7 mouse cellular contexts compared by ENCODE assay signal in genomic region chrX:48452931-48453673, GRCm38 (mm10). TPM values are rescaled to one million over a fixed set of nuclear protein-coding genes. Genes with fewer than 3 reads are reported as not detected.
DNase-seq lines count a peak whose midpoint lies in the region; ATAC-seq and TF ChIP-seq lines count a peak whose summit lies in the region.

No protein-coding gene starts in this region.

- no peak for TF ChIP-seq POLR2A in CH12.LX (IDR thresholded peaks at IDR 0.05; ENCODE audit: low read depth, low read length)

- no peak for DNase-seq in CH12.LX (ENCODE audit: extremely low read depth)
- peak; percentile 23 for DNase-seq in Muller cell, postnatal 12 days (ENCODE audit: inconsistent ontology term)
- peak; percentile 43 for DNase-seq in stomach, postnatal 0 days (ENCODE audit: low spot score)
- DNase-seq in right cerebral cortex, adult 18-20 months, result no peak

- dilution Hi-C loops in CH12.LX (cut with MboI; ENCODE audit: extremely low pct_ligation_motif_present, extremely low pct_unique_long_range_greater_than_20kb, low sequenced_read_pairs), result no loop called here

- H3K27me3 ChIP-seq in CH12.LX (replicated peaks), result no peaks in the 10 kb centered on the region
- H3K27me3 ChIP-seq in forebrain, embryonic 15.5 days, result peaks cover 9% of the 10 kb centered on the region; the same call in 1 of the 2 replicates
- H3K27me3 ChIP-seq in kidney, embryonic 16.5 days (ENCODE audit: insufficient read depth, low read length), result no peaks in the 10 kb centered on the region
- H3K27me3 ChIP-seq in stomach, postnatal 0 days (ENCODE audit: control insufficient read depth, insufficient read depth, low read length), result no peaks in the 10 kb centered on the region

- H3K4me2 ChIP-seq in CH12.LX (ENCODE audit: insufficient read depth, low read depth, poor library complexity, severe bottlenecking), result 0 out of 2 replicates have a peak overlapping the region, but pooled peaks have one; percentile 68
- H3K4me2 ChIP-seq in forebrain, embryonic 15.5 days (replicated peaks), result peak overlapping the region; percentile 45
- peak overlapping the region; percentile 51 for H3K4me2 ChIP-seq in kidney, embryonic 16.5 days (replicated peaks; ENCODE audit: low read depth, low read length)
- H3K4me2 ChIP-seq in stomach, postnatal 0 days (replicated peaks; ENCODE audit: low read depth), result peak overlapping the region; percentile 55

- no peak for TF ChIP-seq CTCF in CH12.LX (conservative IDR thresholded peaks at IDR 0.05 in 1 of 2, IDR thresholded peaks at IDR 0.05 in 1 of 2; ENCODE audit: low read depth in 2 of 2, low read length in 2 of 2)
- no peak for TF ChIP-seq CTCF in stomach, postnatal 0 days (IDR thresholded peaks at IDR 0.05; ENCODE audit: low read depth)

- H3K9me3 ChIP-seq in CH12.LX (replicated peaks; ENCODE audit: low read length), result no peaks in the 10 kb centered on the region
- H3K9me3 ChIP-seq in forebrain, embryonic 15.5 days, result no peaks in the 10 kb centered on the region
- H3K9me3 ChIP-seq in kidney, embryonic 16.5 days (ENCODE audit: low read length), result no peaks in the 10 kb centered on the region
- H3K9me3 ChIP-seq in stomach, postnatal 0 days (ENCODE audit: control insufficient read depth, low read length), result no peaks in the 10 kb centered on the region

- H3K4me1 ChIP-seq in CH12.LX (ENCODE audit: control insufficient read depth in 1 of 2, insufficient read depth in 2 of 2), result peaks cover 16 to 37% of the 10 kb centered on the region in 2 experiments
- H3K4me1 ChIP-seq in forebrain, embryonic 15.5 days, result peaks cover 3% of the 10 kb centered on the region; the same call in 1 of the 2 replicates
- peaks cover 6% of the 10 kb centered on the region; the same call in 1 of the 2 replicates for H3K4me1 ChIP-seq in kidney, embryonic 16.5 days (ENCODE audit: insufficient read depth, low read length)
- no peaks in the 10 kb centered on the region for H3K4me1 ChIP-seq in stomach, postnatal 0 days (replicated peaks; ENCODE audit: control insufficient read depth, insufficient read depth)

- ATAC-seq in forebrain, embryonic 15.5 days (replicated peaks), result 0 out of 2 replicates have a peak, but pooled peaks have one; percentile 3
- ATAC-seq in kidney, embryonic 16.5 days (ENCODE audit: low FRiP score, low TSS enrichment), result peak; percentile 40
- peak; percentile 10 for ATAC-seq in stomach, postnatal 0 days (ENCODE audit: low FRiP score, low TSS enrichment)

- H3K4me3 ChIP-seq in CH12.LX (replicated peaks in 1 of 3; ENCODE audit: low read depth in 2 of 3, low read length in 2 of 3, poor library complexity in 1 of 3), result peak overlapping the region; percentile 49 to 88 (median 61)
- H3K4me3 ChIP-seq in forebrain, embryonic 15.5 days, result peak overlapping the region; percentile 43
- peak overlapping the region; percentile 55 for H3K4me3 ChIP-seq in kidney, embryonic 16.5 days (ENCODE audit: low read length)
- H3K4me3 ChIP-seq in macrophage (ENCODE audit: inconsistent target), result peak overlapping the region; percentile 47
- peak overlapping the region; percentile 56 for H3K4me3 ChIP-seq in stomach, postnatal 0 days (ENCODE audit: low read depth, low read length)

- peaks cover 15% of the 10 kb centered on the region for H3K79me2 ChIP-seq in CH12.LX (replicated peaks; ENCODE audit: control insufficient read depth, extremely low read depth, insufficient read depth, poor library complexity, severe bottlenecking)
- peaks cover 50% of the 10 kb centered on the region for H3K79me2 ChIP-seq in macrophage (ENCODE audit: inconsistent target)

- TF ChIP-seq RAD21 in CH12.LX (IDR thresholded peaks at IDR 0.05; ENCODE audit: low read depth, low read length), result no peak

- H3K27ac ChIP-seq in CH12.LX (ENCODE audit: insufficient read depth, low read depth), result peak overlapping the region; percentile 74
- H3K27ac ChIP-seq in forebrain, embryonic 15.5 days (replicated peaks), result no peak overlapping the region
- peak overlapping the region; percentile 29; the same call in 1 of the 2 replicates for H3K27ac ChIP-seq in kidney, embryonic 16.5 days (ENCODE audit: low read length)
- H3K27ac ChIP-seq in macrophage, result peak overlapping the region; percentile 79
- peak overlapping the region; percentile 88 for H3K27ac ChIP-seq in stomach, postnatal 0 days (replicated peaks)

- in situ Hi-C loops in CH12.LX (cut with MboI; ENCODE audit: low pct_ligation_motif_present, low pct_unique_long_range_greater_than_20kb, low sequenced_read_pairs), result no loop called here

- H3K9ac ChIP-seq in CH12.LX (ENCODE audit: insufficient read depth, low read depth), result peak overlapping the region; percentile 68
- no peak overlapping the region for H3K9ac ChIP-seq in forebrain, embryonic 15.5 days (replicated peaks)
- peak overlapping the region; percentile 67 for H3K9ac ChIP-seq in kidney, embryonic 16.5 days (replicated peaks; ENCODE audit: low read length)
- peak overlapping the region; percentile 76 for H3K9ac ChIP-seq in stomach, postnatal 0 days (ENCODE audit: low read length)

- peaks cover 0 to 6% of the 10 kb centered on the region in 2 experiments for H3K36me3 ChIP-seq in CH12.LX (replicated peaks in 1 of 2; ENCODE audit: control insufficient read depth in 1 of 2, insufficient read depth in 1 of 2, low read length in 1 of 2)
- no peaks in the 10 kb centered on the region for H3K36me3 ChIP-seq in forebrain, embryonic 15.5 days
- no peaks in the 10 kb centered on the region for H3K36me3 ChIP-seq in kidney, embryonic 16.5 days (ENCODE audit: insufficient read depth, low read length)
- H3K36me3 ChIP-seq in macrophage (ENCODE audit: inconsistent target), result no peaks in the 10 kb centered on the region
- H3K36me3 ChIP-seq in stomach, postnatal 0 days (ENCODE audit: control insufficient read depth, insufficient read depth, low read length), result no peaks in the 10 kb centered on the region

- no peak for TF ChIP-seq EP300 in CH12.LX (IDR thresholded peaks at IDR 0.05; ENCODE audit: low read length)
- no peak for TF ChIP-seq EP300 in stomach, postnatal 0 days (optimal IDR thresholded peaks at IDR 0.05)

- WGBS in forebrain, embryonic 15.5 days, result 21% methylated on average over 69 of the region's 71 CpGs
- 23% methylated on average over 64 of the region's 71 CpGs for WGBS in kidney, embryonic 16.5 days
- 29% methylated on average over 39 of the region's 71 CpGs for WGBS in macrophage (ENCODE audit: missing documents)
- WGBS in stomach, postnatal 0 days, result 11% methylated on average over 41 of the region's 71 CpGs

TF ChIP-seq in CH12.LX, 34 proteins besides CTCF, POLR2A, EP300 and RAD21:
- TF ChIP-seq SIN3A (IDR thresholded peaks at IDR 0.05; ENCODE audit: low read length) (no peak), MAFK (IDR thresholded peaks at IDR 0.05; ENCODE audit: insufficient replicate concordance, low read length) (no peak), MAZ (IDR thresholded peaks at IDR 0.05; ENCODE audit: low read depth, low read length) (no peak), SMC3 (IDR thresholded peaks at IDR 0.05; ENCODE audit: low read depth, low read length) (no peak), JUND (conservative IDR thresholded peaks at IDR 0.05; ENCODE audit: low read depth, low read length) (no peak), MEF2A (IDR thresholded peaks at IDR 0.05; ENCODE audit: borderline replicate concordance, low read depth, low read length) (no peak), ZKSCAN1 (IDR thresholded peaks at IDR 0.05; ENCODE audit: borderline replicate concordance, low read depth, low read length) (no peak), HCFC1 (IDR thresholded peaks at IDR 0.05; ENCODE audit: low read depth, low read length) (no peak), ZNF384 (IDR thresholded peaks at IDR 0.05; ENCODE audit: low read depth, low read length) (no peak), E2F4 (IDR thresholded peaks at IDR 0.05; ENCODE audit: insufficient replicate concordance, low read depth, low read length) (no peak), JUN (IDR thresholded peaks at IDR 0.05; ENCODE audit: insufficient read depth, low read depth, low read length) (no peak), CHD1 (IDR thresholded peaks at IDR 0.05; ENCODE audit: low read depth, low read length) (no peak), NRF1 (IDR thresholded peaks at IDR 0.05; ENCODE audit: low read depth, low read length) (no peak), ETS1 (conservative IDR thresholded peaks at IDR 0.05; ENCODE audit: low read depth, low read length) (no peak)

RNA-seq across cellular contexts. Expression of gene Elf4, which starts 9.8 kb away (rescaled TPM):
- total RNA-seq in CH12.LX (2012; rRNA removed) (4.8 and 5.3 TPM in 2 replicates), CH12.LX (2014; rRNA removed) (0.82 and 1.4 TPM in 2 replicates)
- polyA plus RNA-seq in CH12.LX (2012; ENCODE audit: insufficient read length, low read depth) (10.1 and 12.4 TPM in 2 replicates), macrophage (2018) (29.9 to 41.0 TPM (median 37.3 TPM) in 3 replicates)
- 0.38 and 0.41 TPM in 2 replicates for polyA plus RNA-seq in forebrain, embryonic 15.5 days (2015; fragmentation: Nextera tagmentation; extraction: Ambion mirVana)
- 5.1 and 5.8 TPM in 2 replicates for polyA plus RNA-seq in kidney, embryonic 16.5 days (2015; fragmentation: Nextera tagmentation; extraction: Ambion mirVana)
- 10 to 100 TPM; 31.7 to 79.8 (median 65.5) TPM for total RNA-seq in macrophage (2018; cell fraction: chromatin; rRNA removed)
- total RNA-seq in macrophage (2018; cell fraction: cytosol; rRNA removed), result 10 to 100 TPM; 37.6 to 92.1 (median 58.9) TPM
- total RNA-seq in macrophage (2018; cell fraction: nucleus; rRNA removed), result 100 to 1,000 TPM in 3 of 26 experiments, 10 to 100 TPM in 23; 38.6 to 108 (median 69.6) TPM
- 4.1 and 4.5 TPM in 2 replicates for polyA plus RNA-seq in stomach, postnatal 0 days (2015; fragmentation: Nextera tagmentation; extraction: Ambion mirVana)

Comparison
In these comparisons a context has a peak if more than half of its experiments do, and no peak if none do; other contexts are left out.
1. DNase-seq: peak in Muller cell, postnatal 12 days (single experiment) and stomach, postnatal 0 days (single experiment); none in CH12.LX (single experiment) and right cerebral cortex, adult 18-20 months (single experiment).
2. Peak in every context shown above with its lines, with median percentiles within 50 percentile points of each other: H3K4me2 ChIP-seq, H3K4me3 ChIP-seq and ATAC-seq.